Mouse (Mus musculus) ES-Bruce4 (cell line): Measurements from ENCODE around the gene Avp.

Source experiments
- CTCF ChIP-seq: IDR thresholded peaks from one replicate; pipeline ENCODE4 v1.8.1; 2011; ENCODE audit warnings: low read depth, low read length
- POLR2A ChIP-seq: IDR thresholded peaks from one replicate; pipeline ENCODE4 v1.8.1; 2011; ENCODE audit warnings: low read length; ENCODE audit not compliant: insufficient read depth

GRCm38 (mm10) chr2:130589157-130589556, 6.8 kb upstream of the Avp start:
- no peak for TF ChIP-seq CTCF
- no peak for TF ChIP-seq POLR2A
